Mouse (Mus musculus) spleen, adult 18-20 months (tissue): Measurements from ENCODE around the gene Serpina1f.
"Not testable (repeated sequence)": the region's sequence is repeated elsewhere in the genome, so short reads cannot be mapped to it uniquely, and the experiment has no call there.

Experiments used
- DNase-seq, 2 experiments: peaks; one replicate each; pipeline ENCODE4 v3.0.0; 2022; ENCODE audit warnings: mixed read lengths in 2 of 2

The Serpina1f gene

GRCm38 (mm10) chr12:103695429-103695828 lies at the start of gene Serpina1f:
Serpina1f (minus strand) TSS chr12:103695529.
- no peak for DNase-seq

- not testable (repeated sequence) for DNase-seq
Measured at GRCm38 (mm10) chr12:103737791-103738580, 42.7 kb upstream of the Serpina1f start.

GRCm38 (mm10) chr12:103735566-103735965 lies 40.2 kb upstream of the Serpina1f start:
- not testable (repeated sequence) for DNase-seq

- DNase-seq = not testable (repeated sequence)
Measured at GRCm38 (mm10) chr12:103735101-103735500, 39.8 kb upstream of the Serpina1f start.

- no peak for DNase-seq
Measured at GRCm38 (mm10) chr12:103711537-103711936, 16.2 kb upstream of the Serpina1f start.

GRCm38 (mm10) chr12:103710405-103710804 lies 15.1 kb upstream of the Serpina1f start:
- no peak for DNase-seq

GRCm38 (mm10) chr12:103706113-103706512 lies 10.8 kb upstream of the Serpina1f start:
- no peak for DNase-seq

GRCm38 (mm10) chr12:103705547-103705946 lies 10.2 kb upstream of the Serpina1f start:
- DNase-seq = no peak

GRCm38 (mm10) chr12:103700144-103700750 lies 4.9 kb upstream of the Serpina1f start:
- DNase-seq = no peak

GRCm38 (mm10) chr12:103688221-103688814 lies 7.0 kb downstream of the Serpina1f start:
- no peak for DNase-seq

- DNase-seq = no peak
Measured at GRCm38 (mm10) chr12:103687021-103687420, 8.3 kb downstream of the Serpina1f start.

GRCm38 (mm10) chr12:103686050-103686449 lies 9.3 kb downstream of the Serpina1f start:
- DNase-seq = no peak

- DNase-seq = no peak
Measured at GRCm38 (mm10) chr12:103685386-103685785, 9.9 kb downstream of the Serpina1f start.

GRCm38 (mm10) chr12:103683775-103684174 lies 11.6 kb downstream of the Serpina1f start:
- no peak for DNase-seq

- no peak for DNase-seq
Measured at GRCm38 (mm10) chr12:103681739-103682138, 13.6 kb downstream of the Serpina1f start.

- no peak for DNase-seq
Measured at GRCm38 (mm10) chr12:103681169-103681568, 14.2 kb downstream of the Serpina1f start.

GRCm38 (mm10) chr12:103679853-103680252 lies 15.5 kb downstream of the Serpina1f start:
- DNase-seq = not testable (repeated sequence)

GRCm38 (mm10) chr12:103676039-103676438 lies 19.3 kb downstream of the Serpina1f start, which contains the start of gene Serpina16:
Serpina16 (minus strand) TSS chr12:103676139.
- no peak for DNase-seq

- no peak for DNase-seq
Measured at GRCm38 (mm10) chr12:103673179-103673578, 22.1 kb downstream of the Serpina1f start.

GRCm38 (mm10) chr12:103671483-103671882 lies 23.8 kb downstream of the Serpina1f start:
- DNase-seq = no peak

GRCm38 (mm10) chr12:103670964-103671363 lies 24.4 kb downstream of the Serpina1f start:
- DNase-seq = no peak

- no peak for DNase-seq
Measured at GRCm38 (mm10) chr12:103670344-103670743, 25.0 kb downstream of the Serpina1f start.

GRCm38 (mm10) chr12:103665286-103665685 lies 30.0 kb downstream of the Serpina1f start:
- no peak for DNase-seq

- DNase-seq = not testable (repeated sequence)
Measured at GRCm38 (mm10) chr12:103662053-103662452, 33.3 kb downstream of the Serpina1f start.
